Mouse (Mus musculus): Measurements from ENCODE around the gene 2410004P03Rik. TPM values are rescaled to one million over a fixed set of nuclear protein-coding genes. Genes with fewer than 3 reads are reported as not detected.

The 2410004P03Rik gene
- 0.23 and 1.6 TPM in 2 replicates for total RNA-seq (2017)

- peak; percentile 87 for ATAC-seq (ENCODE audit: extremely low read depth, insufficient number of reproducible peaks, low FRiP score, poor library complexity, severe bottlenecking)
These were observed at the start of gene 2410004P03Rik for GRCm38 (mm10) chr12:17011100-17011870. Gene 2410004P03Rik (minus strand): TSS chr12:17011727.

- no peak for ATAC-seq (ENCODE audit: extremely low read depth, insufficient number of reproducible peaks, low FRiP score, poor library complexity, severe bottlenecking)
These were observed 49.7 kb upstream of the 2410004P03Rik start for GRCm38 (mm10) chr12:17061183-17061722.

GRCm38 (mm10) chr12:17058490-17058889 lies 47.0 kb upstream of the 2410004P03Rik start:
- no peak for ATAC-seq (ENCODE audit: extremely low read depth, insufficient number of reproducible peaks, low FRiP score, poor library complexity, severe bottlenecking)

GRCm38 (mm10) chr12:17057110-17057509 lies 45.6 kb upstream of the 2410004P03Rik start:
- ATAC-seq (ENCODE audit: extremely low read depth, insufficient number of reproducible peaks, low FRiP score, poor library complexity, severe bottlenecking): no peak

- no peak for ATAC-seq (ENCODE audit: extremely low read depth, insufficient number of reproducible peaks, low FRiP score, poor library complexity, severe bottlenecking)
These were observed 44.2 kb upstream of the 2410004P03Rik start for GRCm38 (mm10) chr12:17055766-17056165.

DNA sequence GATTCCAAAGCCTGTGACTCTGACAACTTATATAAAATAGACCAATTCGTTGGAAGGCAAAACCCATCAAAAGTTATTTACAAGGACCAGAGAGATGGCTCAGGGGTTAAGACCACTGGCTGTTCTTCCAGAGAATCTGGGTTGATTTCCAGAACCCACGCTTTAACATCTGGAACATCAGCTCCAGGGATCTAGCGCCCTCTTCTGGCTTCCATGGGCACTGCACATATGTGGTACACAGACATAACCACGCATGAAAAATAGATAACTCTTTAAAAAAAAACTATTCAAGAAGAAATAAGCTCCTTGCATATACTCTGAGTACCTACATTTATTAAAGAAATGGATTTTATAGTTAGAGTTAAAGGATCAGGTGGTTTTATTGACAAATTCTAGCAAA lies 43.2 kb upstream of the 2410004P03Rik start:
- ATAC-seq (ENCODE audit: extremely low read depth, insufficient number of reproducible peaks, low FRiP score, poor library complexity, severe bottlenecking): no peak

- no peak for ATAC-seq (ENCODE audit: extremely low read depth, insufficient number of reproducible peaks, low FRiP score, poor library complexity, severe bottlenecking)
These were observed 41.1 kb upstream of the 2410004P03Rik start for GRCm38 (mm10) chr12:17052673-17053072.

- no peak for ATAC-seq (ENCODE audit: extremely low read depth, insufficient number of reproducible peaks, low FRiP score, poor library complexity, severe bottlenecking)
These were observed 39.5 kb upstream of the 2410004P03Rik start for GRCm38 (mm10) chr12:17051057-17051456.

GRCm38 (mm10) chr12:17049796-17050195 lies 38.3 kb upstream of the 2410004P03Rik start:
- no peak for ATAC-seq (ENCODE audit: extremely low read depth, insufficient number of reproducible peaks, low FRiP score, poor library complexity, severe bottlenecking)

GRCm38 (mm10) chr12:17048979-17049612 lies 37.6 kb upstream of the 2410004P03Rik start:
- ATAC-seq (ENCODE audit: extremely low read depth, insufficient number of reproducible peaks, low FRiP score, poor library complexity, severe bottlenecking): no peak

DNA sequence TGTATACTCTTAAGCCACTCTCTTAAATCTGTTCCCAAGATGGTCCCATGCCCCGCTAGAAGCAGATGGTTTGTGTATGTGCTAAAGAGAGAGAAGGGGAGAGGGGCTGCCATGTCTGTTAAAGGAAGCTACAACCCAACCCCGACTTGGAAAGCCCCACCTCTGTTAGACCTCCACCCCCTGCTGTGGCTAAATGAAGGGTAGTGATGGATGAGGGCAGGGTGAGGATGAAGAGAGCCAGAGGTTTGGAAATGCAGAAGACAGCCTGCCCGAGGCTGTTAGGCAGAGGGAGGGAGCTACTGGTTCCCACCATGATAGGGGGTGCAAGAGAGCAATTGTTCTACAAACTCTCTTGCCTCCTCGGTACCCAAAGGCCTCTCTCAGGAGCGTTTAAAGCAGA lies 31.8 kb upstream of the 2410004P03Rik start:
- no peak for ATAC-seq (ENCODE audit: extremely low read depth, insufficient number of reproducible peaks, low FRiP score, poor library complexity, severe bottlenecking)

DNA sequence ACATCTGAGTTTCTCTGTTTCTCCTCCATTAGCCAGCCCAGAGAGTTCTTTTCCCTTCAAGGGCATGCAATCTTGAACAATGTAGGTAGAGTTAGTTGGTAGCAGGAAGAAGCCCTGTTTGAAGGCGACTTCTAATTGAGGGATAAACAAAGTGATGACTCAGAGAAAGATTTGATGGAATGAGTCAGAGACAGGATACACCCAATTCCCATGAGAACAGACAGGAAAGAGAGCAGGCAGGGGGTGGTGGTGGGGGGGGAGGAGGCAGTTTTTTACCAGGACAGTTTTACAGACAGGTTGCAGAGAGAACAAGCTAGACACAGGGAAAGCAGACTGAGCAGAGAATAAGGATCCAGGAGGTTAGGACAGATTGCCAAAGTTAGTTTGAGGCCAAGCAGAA lies 29.0 kb upstream of the 2410004P03Rik start:
- ATAC-seq (ENCODE audit: extremely low read depth, insufficient number of reproducible peaks, low FRiP score, poor library complexity, severe bottlenecking): no peak

GRCm38 (mm10) chr12:17039415-17039814 lies 27.9 kb upstream of the 2410004P03Rik start:
- ATAC-seq (ENCODE audit: extremely low read depth, insufficient number of reproducible peaks, low FRiP score, poor library complexity, severe bottlenecking): no peak

GRCm38 (mm10) chr12:17038246-17038645 lies 26.7 kb upstream of the 2410004P03Rik start:
- no peak for ATAC-seq (ENCODE audit: extremely low read depth, insufficient number of reproducible peaks, low FRiP score, poor library complexity, severe bottlenecking)

- ATAC-seq (ENCODE audit: extremely low read depth, insufficient number of reproducible peaks, low FRiP score, poor library complexity, severe bottlenecking): no peak
These were observed 25.6 kb upstream of the 2410004P03Rik start for GRCm38 (mm10) chr12:17037053-17037610.

DNA sequence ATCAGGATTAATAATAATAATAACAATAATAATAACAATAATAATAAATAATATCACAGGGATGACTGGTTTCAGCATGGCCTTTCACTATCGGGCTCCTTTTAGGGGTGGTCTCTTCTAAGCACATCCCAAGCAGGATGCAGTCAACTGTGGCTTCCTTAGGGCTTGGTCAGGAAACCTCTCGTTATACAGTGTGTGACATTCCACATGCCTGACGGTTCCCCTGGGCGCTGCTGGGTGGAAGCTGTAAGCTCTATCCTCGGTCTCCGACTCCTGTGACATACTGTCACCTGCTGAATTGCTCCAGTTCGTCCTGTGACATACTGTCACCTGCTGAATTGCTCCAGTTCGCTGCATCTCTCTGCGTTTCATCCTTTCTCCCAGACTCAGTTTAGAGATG lies 25.0 kb upstream of the 2410004P03Rik start:
- ATAC-seq (ENCODE audit: extremely low read depth, insufficient number of reproducible peaks, low FRiP score, poor library complexity, severe bottlenecking): no peak

DNA sequence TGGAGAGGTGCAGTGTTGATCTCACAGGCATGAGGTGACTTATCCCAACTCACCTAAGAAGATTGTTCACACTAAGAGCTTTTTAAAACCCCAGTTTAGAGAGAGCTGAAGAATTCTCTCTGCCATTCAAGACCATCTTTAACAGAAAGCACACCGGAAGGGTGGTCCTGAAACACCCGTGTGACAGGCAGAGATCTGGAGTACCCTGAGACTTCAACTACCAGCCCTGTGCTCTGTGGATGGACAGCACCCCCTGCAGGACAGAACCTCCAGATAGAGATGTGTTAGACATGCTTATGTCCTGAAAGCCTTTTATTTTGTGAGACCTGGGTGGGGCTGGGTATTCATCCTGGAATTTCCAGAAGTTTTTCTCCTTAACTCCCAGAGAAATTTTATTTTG lies 23.6 kb upstream of the 2410004P03Rik start:
- 0 out of 2 replicates have a peak, but pooled peaks have one; percentile 20 for ATAC-seq (ENCODE audit: extremely low read depth, insufficient number of reproducible peaks, low FRiP score, poor library complexity, severe bottlenecking)

DNA sequence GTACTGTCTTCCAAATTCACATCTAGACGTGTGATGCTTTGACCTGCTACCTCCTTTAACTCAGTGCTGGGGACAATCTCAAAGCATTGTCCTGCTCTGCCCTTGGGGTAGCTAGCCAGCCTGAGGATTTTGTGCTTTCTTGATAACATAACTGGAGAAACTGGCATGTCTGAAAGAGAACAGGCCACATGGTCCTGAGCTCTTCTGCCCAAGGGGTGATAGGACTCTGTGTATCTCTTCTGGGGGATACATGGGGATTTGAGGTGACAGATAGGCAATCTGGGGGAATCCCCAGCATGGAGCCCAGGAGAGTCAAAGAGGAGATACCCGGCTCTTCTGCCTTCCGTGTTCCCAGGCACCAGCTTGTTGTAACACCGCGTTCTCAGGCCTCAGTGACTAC lies 23.1 kb upstream of the 2410004P03Rik start:
- ATAC-seq (ENCODE audit: extremely low read depth, insufficient number of reproducible peaks, low FRiP score, poor library complexity, severe bottlenecking): no peak

- ATAC-seq (ENCODE audit: extremely low read depth, insufficient number of reproducible peaks, low FRiP score, poor library complexity, severe bottlenecking): no peak
These were observed 21.9 kb upstream of the 2410004P03Rik start for GRCm38 (mm10) chr12:17033464-17033841.
